Mouse (Mus musculus) neural tube, embryonic 11.5 days (tissue): Measurements from ENCODE around the gene Ptprm. TPM values are rescaled to one million over a fixed set of nuclear protein-coding genes. Genes with fewer than 3 reads are reported as not detected.

ENCODE experiments used
- ATAC-seq: fragments of 200-750 bp; cut with Nextera tagmentation; 2 replicates; pipeline ENCODE4 v1.8.0; 2017; ENCODE audit warnings: moderate number of reproducible peaks, mild to moderate bottlenecking, moderate TSS enrichment, moderate library complexity; ENCODE audit not compliant: insufficient read depth, low FRiP score, low TSS enrichment
- DNase-seq: peaks from one replicate; pipeline ENCODE4 v3.0.0-alpha.2; 2015; ENCODE audit warnings: low spot score
- H3K27ac ChIP-seq: fragments of 300-500 bp; sonication (generic); 2 replicates; pipeline ENCODE4 v1.5.1; 2014; ENCODE audit warnings: low read depth, mild to moderate bottlenecking, low read length
- H3K27me3 ChIP-seq: fragments of 300-500 bp; sonication (generic); 2 replicates; pipeline ENCODE4 v1.6.1; 2014; ENCODE audit warnings: mild to moderate bottlenecking, low read length, mixed read lengths; ENCODE audit not compliant: control insufficient read depth, insufficient read depth
- H3K36me3 ChIP-seq: fragments of 300-500 bp; sonication (generic); 2 replicates; pipeline ENCODE4 v1.6.1; 2014; ENCODE audit warnings: mild to moderate bottlenecking, low read length, moderate library complexity, mixed read lengths; ENCODE audit not compliant: control insufficient read depth, insufficient read depth
- H3K4me1 ChIP-seq: fragments of 300-500 bp; sonication (generic); 2 replicates; pipeline ENCODE4 v1.6.1; 2014; ENCODE audit warnings: low read length, mixed read lengths; ENCODE audit not compliant: control insufficient read depth, insufficient read depth
- H3K4me2 ChIP-seq: fragments of 300-500 bp; sonication (generic); 2 replicates; pipeline ENCODE4 v1.6.1; 2014; ENCODE audit warnings: low read depth, mild to moderate bottlenecking, moderate library complexity
- H3K4me3 ChIP-seq: fragments of 300-500 bp; sonication (generic); 2 replicates; pipeline ENCODE4 v1.5.1; 2014; ENCODE audit warnings: low read depth, low read length
- H3K9ac ChIP-seq: fragments of 300-500 bp; sonication (generic); 2 replicates; pipeline ENCODE4 v1.6.1; 2014; ENCODE audit warnings: mild to moderate bottlenecking, low read length
- H3K9me3 ChIP-seq: fragments of 300-500 bp; sonication (generic); 2 replicates; pipeline ENCODE4 v1.6.1; 2016; ENCODE audit warnings: low read length; ENCODE audit not compliant: control insufficient read depth
- WGBS: fragments of 180-500 bp; shearing (Covaris S2); extraction: QIAGEN DNeasy Blood & Tissue Kit; methylation state at CpG from one replicate; pipeline ENCODE4 v1.1.7; 2014; 5-methylcytosine and 5-hydroxymethylcytosine counted together
- polyA plus RNA-seq: library from polyadenylated mRNA; unstranded; fragments of >200 nt; fragmentation: Nextera tagmentation; extraction: Ambion mirVana; gene quantifications from 2 replicates; pipeline ENCODE4 v1.2.1, GENCODE M21; 2014

Ptprm gene
- polyA plus RNA-seq, 1 experiment from 2014 or later = 12.7 TPM

DNA sequence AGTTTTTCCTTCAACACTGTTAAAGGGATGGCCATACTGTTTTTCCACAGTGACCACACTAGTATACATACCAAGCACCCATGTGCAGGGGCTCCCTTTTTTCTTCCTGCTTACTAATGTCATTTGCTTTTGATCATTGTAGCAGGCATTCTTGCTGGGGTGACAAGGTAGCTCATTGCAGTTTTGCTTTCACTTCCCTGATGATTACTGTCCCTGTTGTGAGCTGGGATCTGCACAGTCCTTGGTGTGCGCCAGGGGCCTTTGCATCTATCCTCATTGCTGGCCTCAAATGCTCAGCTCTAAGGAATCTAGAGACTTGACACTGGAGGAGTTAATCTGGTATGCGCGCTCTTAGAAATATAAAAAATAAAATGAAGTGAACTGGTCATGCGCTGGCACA is 147.3 kb downstream of the Ptprm start:
- 92% methylated on average over 4 of the region's 4 CpGs for WGBS

DNA sequence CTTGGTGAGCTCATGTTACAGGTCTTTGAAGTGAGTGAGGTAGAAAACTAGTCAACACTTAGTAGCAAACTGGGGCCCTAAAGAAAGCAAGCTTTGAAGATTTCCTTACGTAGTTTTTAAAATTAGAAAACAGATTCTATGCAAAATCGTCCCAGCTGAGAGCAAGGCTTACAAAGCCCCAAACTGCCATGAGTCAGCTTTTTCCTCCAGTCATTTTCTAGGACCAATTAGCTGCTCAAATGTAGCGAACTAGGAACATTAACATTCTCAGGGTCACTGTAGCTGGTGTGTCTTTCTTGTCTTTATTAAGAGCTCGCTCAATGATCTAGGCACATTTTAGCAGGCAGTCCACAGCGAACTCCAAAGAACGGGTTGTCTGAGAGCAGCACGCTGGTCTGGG is 153.1 kb downstream of the Ptprm start:
- H3K36me3 ChIP-seq = no peaks in the 10 kb centered on the region
- H3K9ac ChIP-seq = no peak overlapping the region
- H3K4me3 ChIP-seq = no peak overlapping the region
- H3K4me1 ChIP-seq = no peaks in the 10 kb centered on the region
- ATAC-seq (no peak), DNase-seq (no peak)
- H3K4me2 ChIP-seq = no peak overlapping the region
- no peaks in the 10 kb centered on the region for H3K9me3 ChIP-seq
- no peaks in the 10 kb centered on the region for H3K27me3 ChIP-seq
- no peak overlapping the region for H3K27ac ChIP-seq
- 48% methylated on average over 7 of the region's 7 CpGs for WGBS

More for the DNA sequence above, 147.3 kb downstream of the Ptprm start:
- no peak overlapping the region for H3K27ac ChIP-seq
- H3K9me3 ChIP-seq = no peaks in the 10 kb centered on the region
- no peak overlapping the region for H3K4me2 ChIP-seq
- ATAC-seq (no peak), DNase-seq (no peak)
- no peaks in the 10 kb centered on the region for H3K36me3 ChIP-seq
- H3K4me1 ChIP-seq = no peaks in the 10 kb centered on the region
- H3K4me3 ChIP-seq = no peak overlapping the region
- no peaks in the 10 kb centered on the region for H3K27me3 ChIP-seq
- H3K9ac ChIP-seq = no peak overlapping the region

DNA sequence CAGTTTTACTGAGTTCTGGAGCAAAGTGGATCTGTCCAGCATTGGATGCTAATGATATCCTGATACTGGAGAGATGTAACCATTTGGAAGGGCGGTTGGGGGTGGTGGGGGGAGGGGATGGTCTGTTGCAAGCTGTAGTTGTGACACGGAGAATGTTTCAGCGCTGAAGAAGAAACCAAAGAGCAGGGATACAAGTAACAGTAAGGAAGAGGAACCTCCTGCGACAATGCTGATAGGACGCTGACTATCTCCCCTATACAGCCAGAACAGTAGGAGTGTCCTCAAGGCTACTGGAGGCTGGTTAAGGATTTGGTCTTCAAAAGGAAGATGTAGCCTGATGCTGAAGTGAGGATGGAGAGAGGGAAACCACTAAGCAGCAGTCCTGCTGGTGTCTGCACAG is 160.5 kb downstream of the Ptprm start:
- H3K27me3 ChIP-seq = no peaks in the 10 kb centered on the region
- 76% methylated on average over 5 of the region's 5 CpGs for WGBS
- no peak overlapping the region for H3K4me2 ChIP-seq
- H3K4me1 ChIP-seq = no peaks in the 10 kb centered on the region
- H3K27ac ChIP-seq = no peak overlapping the region
- no peak overlapping the region for H3K9ac ChIP-seq
- no peak overlapping the region for H3K4me3 ChIP-seq
- H3K36me3 ChIP-seq = no peaks in the 10 kb centered on the region
- DNase-seq = no peak
- no peak for ATAC-seq
- H3K9me3 ChIP-seq = no peaks in the 10 kb centered on the region

DNA sequence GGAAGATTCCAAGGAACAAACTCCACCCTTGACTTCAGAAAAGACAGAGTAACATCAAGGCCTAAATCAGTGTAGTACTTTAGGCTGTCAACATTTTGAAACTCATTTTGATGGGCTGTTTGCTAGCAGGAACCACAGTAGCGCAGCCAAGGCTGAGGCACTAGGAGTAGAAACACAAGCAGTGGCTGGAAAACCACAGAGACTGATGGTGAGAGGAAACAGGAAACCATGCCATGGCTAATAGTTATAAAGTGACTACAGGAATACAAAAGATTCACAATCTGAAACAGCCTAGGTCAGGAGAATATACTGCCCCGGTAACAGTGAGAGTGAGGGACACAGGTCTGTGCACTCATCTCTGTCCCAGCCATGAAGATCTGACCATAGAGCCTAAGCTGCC is 165.7 kb downstream of the Ptprm start:
- H3K27ac ChIP-seq = no peak overlapping the region
- WGBS = 93% methylated on average over 2 of the region's 2 CpGs
- H3K9ac ChIP-seq = no peak overlapping the region
- no peaks in the 10 kb centered on the region for H3K9me3 ChIP-seq
- H3K4me3 ChIP-seq = no peak overlapping the region
- no peaks in the 10 kb centered on the region for H3K27me3 ChIP-seq
- no peak for DNase-seq
- H3K36me3 ChIP-seq = no peaks in the 10 kb centered on the region
- no peak overlapping the region for H3K4me2 ChIP-seq
- H3K4me1 ChIP-seq = no peaks in the 10 kb centered on the region
- ATAC-seq = no peak

DNA sequence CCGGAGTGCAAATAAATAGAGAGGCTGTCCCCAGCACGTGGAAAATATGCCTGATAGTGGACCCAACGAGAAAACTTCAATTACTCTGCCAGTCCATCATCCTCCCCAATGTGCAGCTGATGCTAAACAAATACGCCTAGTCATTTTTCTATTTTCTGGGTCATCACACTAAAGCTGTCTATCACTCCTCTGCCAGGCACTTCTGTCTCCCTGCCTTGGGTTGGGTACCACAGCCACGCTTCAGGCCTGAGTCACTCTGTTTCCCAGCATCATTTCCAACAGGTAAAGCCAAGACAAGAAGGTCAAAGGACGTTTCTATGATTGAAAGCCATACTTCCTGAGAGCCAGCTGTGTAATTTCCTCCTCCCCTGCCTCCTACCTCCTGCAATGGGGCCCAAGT is 167.4 kb downstream of the Ptprm start:
- Histone ChIP-seq H3K27me3 (no peaks in the 10 kb centered on the region), H3K36me3 (no peaks in the 10 kb centered on the region), H3K27ac (no peak overlapping the region), H3K4me3 (no peak overlapping the region), H3K4me1 (no peaks in the 10 kb centered on the region), H3K9me3 (no peaks in the 10 kb centered on the region), H3K4me2 (no peak overlapping the region), H3K9ac (no peak overlapping the region)
- DNase-seq (no peak), ATAC-seq (no peak)
- 75% methylated on average over 6 of the region's 6 CpGs for WGBS

DNA sequence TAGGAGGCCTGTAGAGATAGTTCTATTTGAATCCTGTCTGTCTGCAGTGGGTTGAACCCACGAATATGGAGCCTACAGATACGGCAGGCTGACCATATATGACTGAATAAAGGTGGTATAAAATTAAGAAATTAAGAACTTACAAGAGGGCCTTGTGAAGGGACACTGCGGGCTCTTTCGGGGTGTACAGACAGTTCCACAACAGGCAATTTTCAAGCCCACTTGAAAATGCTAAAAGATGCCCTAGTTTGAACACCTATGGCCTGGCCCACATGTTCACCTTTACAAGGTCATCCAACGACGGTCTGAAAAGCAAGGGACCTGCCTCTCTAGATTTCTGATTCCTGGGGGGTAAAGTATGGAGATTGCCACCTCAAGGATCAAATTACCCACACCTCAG is 168.3 kb downstream of the Ptprm start:
- no peaks in the 10 kb centered on the region for H3K9me3 ChIP-seq
- 86% methylated on average over 6 of the region's 6 CpGs for WGBS
- no peak overlapping the region for H3K4me3 ChIP-seq
- DNase-seq (no peak), ATAC-seq (no peak)
- H3K36me3 ChIP-seq = no peaks in the 10 kb centered on the region
- no peak overlapping the region for H3K4me2 ChIP-seq
- H3K27me3 ChIP-seq = no peaks in the 10 kb centered on the region
- H3K9ac ChIP-seq = no peak overlapping the region
- H3K27ac ChIP-seq = no peak overlapping the region
- H3K4me1 ChIP-seq = no peaks in the 10 kb centered on the region

DNA sequence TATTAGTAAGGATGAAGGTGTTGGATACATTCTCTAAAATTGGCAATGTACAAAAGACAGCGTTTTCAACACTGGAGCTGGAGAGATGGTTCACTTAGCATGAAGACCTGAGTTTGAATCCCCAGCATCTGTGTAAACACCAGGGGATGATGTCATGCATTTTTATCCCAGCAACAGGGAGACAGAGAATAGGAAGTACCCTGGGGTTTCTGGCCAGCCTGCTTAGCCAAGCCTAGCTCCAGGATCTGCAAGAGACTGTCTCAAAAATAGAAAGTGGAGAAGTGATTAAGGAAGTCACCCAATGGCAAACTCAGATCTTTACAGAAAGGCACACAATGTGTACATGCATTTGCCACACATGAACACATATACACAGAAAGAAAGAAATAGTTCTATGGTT is 174.8 kb downstream of the Ptprm start:
- WGBS = 78% methylated on average over 1 of the region's 1 CpGs
- H3K4me3 ChIP-seq = no peak overlapping the region
- DNase-seq = no peak

DNA sequence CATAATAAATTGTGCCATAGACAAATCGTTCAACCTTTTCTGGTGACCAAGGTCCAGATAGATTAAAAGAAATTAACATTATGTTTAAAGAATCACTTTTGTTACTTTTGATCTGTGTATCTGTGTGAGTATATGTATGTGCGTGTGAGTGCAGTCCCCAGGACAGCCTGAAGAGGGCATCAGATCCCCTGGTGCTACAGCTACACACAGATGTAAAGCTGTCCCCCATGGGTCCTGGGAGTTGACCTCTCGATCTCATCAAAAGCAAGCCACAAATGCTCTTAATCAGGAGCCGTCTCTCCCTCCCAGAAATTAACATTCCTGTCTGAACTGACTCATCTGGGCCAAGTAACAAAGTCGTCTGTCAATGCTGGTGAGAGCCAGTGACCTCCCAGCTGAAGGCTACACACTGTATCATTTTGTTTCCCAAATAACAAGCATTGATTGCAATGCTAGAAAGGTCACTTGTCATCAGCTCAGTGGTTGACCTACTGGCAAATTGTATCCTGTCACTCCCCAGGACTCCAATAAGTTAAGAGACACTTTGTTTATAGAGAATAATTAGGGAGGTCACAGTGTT is 175.5 kb downstream of the Ptprm start:
- Histone ChIP-seq H3K4me2 (no peak overlapping the region), H3K4me1 (no peaks in the 10 kb centered on the region), H3K36me3 (no peaks in the 10 kb centered on the region), H3K9ac (no peak overlapping the region), H3K27ac (no peak overlapping the region), H3K9me3 (no peaks in the 10 kb centered on the region), H3K27me3 (no peaks in the 10 kb centered on the region), H3K4me3 (no peak overlapping the region)
- ATAC-seq (no peak), DNase-seq (no peak)
- 81% methylated on average over 5 of the region's 5 CpGs for WGBS

More for the DNA sequence above, 174.8 kb downstream of the Ptprm start:
- Histone ChIP-seq H3K4me2 (no peak overlapping the region), H3K36me3 (no peaks in the 10 kb centered on the region), H3K9ac (no peak overlapping the region), H3K4me1 (no peaks in the 10 kb centered on the region), H3K27ac (no peak overlapping the region), H3K27me3 (no peaks in the 10 kb centered on the region), H3K9me3 (no peaks in the 10 kb centered on the region)
- ATAC-seq = no peak

DNA sequence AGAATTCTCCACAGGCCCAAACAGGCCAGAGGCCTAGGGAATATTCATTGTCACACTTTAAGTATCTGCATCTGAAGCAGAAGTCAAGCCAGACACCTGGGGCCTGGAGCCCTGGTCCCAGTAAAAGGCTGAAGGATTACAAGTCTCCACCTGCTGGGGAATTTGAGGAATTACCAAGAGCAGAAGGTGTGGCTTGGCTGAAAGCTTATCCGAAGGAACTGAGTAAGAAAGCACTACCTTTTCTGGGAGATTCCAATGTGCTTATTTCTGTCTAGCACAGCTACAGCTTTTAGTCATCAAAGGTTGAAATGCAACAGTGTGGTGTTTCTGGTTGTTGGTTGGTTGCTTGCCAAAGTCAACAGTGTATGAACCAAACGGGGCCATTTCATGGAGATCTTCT is 178.4 kb downstream of the Ptprm start:
- Histone ChIP-seq H3K27me3 (no peaks in the 10 kb centered on the region), H3K9me3 (no peaks in the 10 kb centered on the region), H3K4me2 (no peak overlapping the region), H3K4me1 (no peaks in the 10 kb centered on the region), H3K9ac (no peak overlapping the region), H3K27ac (no peak overlapping the region), H3K36me3 (no peaks in the 10 kb centered on the region), H3K4me3 (no peak overlapping the region)
- peak; percentile 26 for DNase-seq
- no peak for ATAC-seq
- 56% methylated on average over 2 of the region's 2 CpGs for WGBS
